Mouse (Mus musculus) ES-E14 (cell line): ENCODE data around the gene Gpr137c.

ENCODE experiments used
- CHD2 ChIP-seq: IDR thresholded peaks from 2 replicates; pipeline ENCODE4 v1.6.1; 2014; ENCODE audit warnings: mild to moderate bottlenecking, low read depth, low read length, inconsistent platforms
- HCFC1 ChIP-seq: IDR thresholded peaks from 2 replicates; pipeline ENCODE4 v1.6.1; 2012; ENCODE audit warnings: low read length, inconsistent platforms, borderline replicate concordance; ENCODE audit not compliant: insufficient read depth
- MAFK ChIP-seq: IDR thresholded peaks from 2 replicates; pipeline ENCODE4 v1.6.1; 2014; ENCODE audit warnings: mild to moderate bottlenecking, low read depth, low read length, inconsistent platforms; ENCODE audit not compliant: insufficient read depth
- ZC3H11A ChIP-seq: IDR thresholded peaks from 2 replicates; pipeline ENCODE4 v1.6.1; 2012; ENCODE audit warnings: low read depth, mild to moderate bottlenecking, inconsistent platforms, low read length, borderline replicate concordance
- ZNF384 ChIP-seq: IDR thresholded peaks from 2 replicates; pipeline ENCODE4 v1.6.1; 2012; ENCODE audit warnings: low read depth, low read length, inconsistent platforms

GRCm38 (mm10) chr14:45321622-45322021 lies 102.1 kb downstream of the Gpr137c start:
- TF ChIP-seq CHD2 (no peak), ZC3H11A (no peak), HCFC1 (no peak), MAFK (no peak), ZNF384 (no peak)
